ENCODE assay signal across 8 mouse cellular contexts in genomic region chr12:76071935-76072849, GRCm38 (mm10).
DNase-seq lines count a peak whose midpoint lies in the region; ATAC-seq and TF ChIP-seq lines count a peak whose summit lies in the region.

No protein-coding gene starts in this region.

- peak overlapping the region; percentile 59 for H3K27ac ChIP-seq in lung, embryonic 14.5 days (ENCODE audit: low read depth)
- H3K27ac ChIP-seq in heart, embryonic 12.5 days (ENCODE audit: poor library complexity, severe bottlenecking) = peak overlapping the region; percentile 67
- 0 out of 2 replicates have a peak overlapping the region, but pooled peaks have one; percentile 1 for H3K27ac ChIP-seq in stomach, embryonic 16.5 days (ENCODE audit: low read length)

- peak overlapping the region; percentile 41; the same call in 1 of the 2 replicates for H3K9ac ChIP-seq in lung, embryonic 14.5 days
- peak overlapping the region; percentile 28 for H3K9ac ChIP-seq in heart, embryonic 12.5 days
- H3K9ac ChIP-seq in stomach, embryonic 16.5 days (ENCODE audit: low read length) = peak overlapping the region; percentile 38; the same call in 1 of the 2 replicates

- 22% methylated on average over 19 of the region's 19 CpGs for WGBS in lung, embryonic 14.5 days
- WGBS in heart, embryonic 12.5 days = 14% methylated on average over 19 of the region's 19 CpGs
- WGBS in stomach, embryonic 16.5 days = 39% methylated on average over 19 of the region's 19 CpGs

- ATAC-seq in lung, embryonic 14.5 days (ENCODE audit: insufficient read depth) = peak; percentile 56
- peak; percentile 55; the same call in 1 of the 2 replicates for ATAC-seq in heart, embryonic 12.5 days (ENCODE audit: insufficient number of reproducible peaks, low FRiP score)
- ATAC-seq in stomach, embryonic 16.5 days (ENCODE audit: insufficient read depth, low FRiP score) = no peak
- ATAC-seq in megakaryocyte progenitor cell, adult 5-6 weeks (replicated peaks; ENCODE audit: poor library complexity) = no peak

- TF ChIP-seq CTCF in lung, embryonic 14.5 days (IDR thresholded peaks at IDR 0.05; ENCODE audit: low read depth) = no peak; the same call in 1 of the 2 replicates

- no peaks in the 10 kb centered on the region for H3K9me3 ChIP-seq in lung, embryonic 14.5 days (ENCODE audit: low read depth, low read length)
- no peaks in the 10 kb centered on the region for H3K9me3 ChIP-seq in heart, embryonic 12.5 days (replicated peaks)
- no peaks in the 10 kb centered on the region for H3K9me3 ChIP-seq in stomach, embryonic 16.5 days (replicated peaks; ENCODE audit: control insufficient read depth, low read length)

- H3K36me3 ChIP-seq in lung, embryonic 14.5 days (ENCODE audit: insufficient read depth) = peaks cover 30% of the 10 kb centered on the region; the same call in 1 of the 2 replicates
- H3K36me3 ChIP-seq in heart, embryonic 12.5 days = peaks cover 40% of the 10 kb centered on the region
- H3K36me3 ChIP-seq in stomach, embryonic 16.5 days (ENCODE audit: control insufficient read depth, insufficient read depth, low read length) = no peaks in the 10 kb centered on the region

- H3K4me1 ChIP-seq in lung, embryonic 14.5 days (ENCODE audit: insufficient read depth) = no peaks in the 10 kb centered on the region; the same call in 1 of the 2 replicates
- peaks cover 12% of the 10 kb centered on the region for H3K4me1 ChIP-seq in heart, embryonic 12.5 days (replicated peaks)
- H3K4me1 ChIP-seq in stomach, embryonic 16.5 days (ENCODE audit: control insufficient read depth, insufficient read depth, low read length) = no peaks in the 10 kb centered on the region

- no peaks in the 10 kb centered on the region for H3K27me3 ChIP-seq in lung, embryonic 14.5 days (ENCODE audit: insufficient read depth, low read length)
- H3K27me3 ChIP-seq in heart, embryonic 12.5 days (replicated peaks) = no peaks in the 10 kb centered on the region
- no peaks in the 10 kb centered on the region for H3K27me3 ChIP-seq in stomach, embryonic 16.5 days (ENCODE audit: control insufficient read depth, insufficient read depth, low read length)

- H3K4me3 ChIP-seq in lung, embryonic 14.5 days (ENCODE audit: low read depth, low read length) = peak overlapping the region; percentile 21
- peak overlapping the region; percentile 25 for H3K4me3 ChIP-seq in heart, embryonic 12.5 days
- H3K4me3 ChIP-seq in stomach, embryonic 16.5 days (replicated peaks; ENCODE audit: low read length) = no peak overlapping the region; the same call in 1 of the 2 replicates

- H3K4me2 ChIP-seq in lung, embryonic 14.5 days = peak overlapping the region; percentile 47
- H3K4me2 ChIP-seq in heart, embryonic 12.5 days = peak overlapping the region; percentile 58
- H3K4me2 ChIP-seq in stomach, embryonic 16.5 days (ENCODE audit: low read depth, low read length) = no peak overlapping the region; the same call in 1 of the 2 replicates

- DNase-seq in lung, embryonic 14.5 days = peak; percentile 64
- no peak for DNase-seq in lung, postnatal 14 days
- DNase-seq in kidney, postnatal 4 days = peak; percentile 43 to 61
- no peak for DNase-seq in right cerebral cortex, postnatal 10 days (ENCODE audit: low spot score in 2 of 2)
- DNase-seq in adrenal gland, postnatal 36 days = no peak

Comparison
In these comparisons a context has a peak if more than half of its experiments do, and no peak if none do; other contexts are left out.
1. DNase-seq: peak in lung, embryonic 14.5 days (single experiment) and kidney, postnatal 4 days (2 of 2); none in lung, postnatal 14 days (single experiment), right cerebral cortex, postnatal 10 days (0 of 2) and adrenal gland, postnatal 36 days (0 of 2).
2. ATAC-seq: peak in lung, embryonic 14.5 days (single experiment) and heart, embryonic 12.5 days (single experiment); none in stomach, embryonic 16.5 days (single experiment) and megakaryocyte progenitor cell, adult 5-6 weeks (single experiment).
3. H3K27ac ChIP-seq: peak in every context shown above with its lines; median percentile 67 in heart, embryonic 12.5 days; 59 in lung, embryonic 14.5 days; 1 in stomach, embryonic 16.5 days.
4. Peak in every context shown above with its lines, with median percentiles within 50 percentile points of each other: H3K9ac ChIP-seq.